Mouse (Mus musculus): Measurements from ENCODE around the gene Usp34.
"Not testable (repeated sequence)": the region's sequence is repeated elsewhere in the genome, so short reads cannot be mapped to it uniquely, and the experiment has no call there.

The Usp34 gene

DNA sequence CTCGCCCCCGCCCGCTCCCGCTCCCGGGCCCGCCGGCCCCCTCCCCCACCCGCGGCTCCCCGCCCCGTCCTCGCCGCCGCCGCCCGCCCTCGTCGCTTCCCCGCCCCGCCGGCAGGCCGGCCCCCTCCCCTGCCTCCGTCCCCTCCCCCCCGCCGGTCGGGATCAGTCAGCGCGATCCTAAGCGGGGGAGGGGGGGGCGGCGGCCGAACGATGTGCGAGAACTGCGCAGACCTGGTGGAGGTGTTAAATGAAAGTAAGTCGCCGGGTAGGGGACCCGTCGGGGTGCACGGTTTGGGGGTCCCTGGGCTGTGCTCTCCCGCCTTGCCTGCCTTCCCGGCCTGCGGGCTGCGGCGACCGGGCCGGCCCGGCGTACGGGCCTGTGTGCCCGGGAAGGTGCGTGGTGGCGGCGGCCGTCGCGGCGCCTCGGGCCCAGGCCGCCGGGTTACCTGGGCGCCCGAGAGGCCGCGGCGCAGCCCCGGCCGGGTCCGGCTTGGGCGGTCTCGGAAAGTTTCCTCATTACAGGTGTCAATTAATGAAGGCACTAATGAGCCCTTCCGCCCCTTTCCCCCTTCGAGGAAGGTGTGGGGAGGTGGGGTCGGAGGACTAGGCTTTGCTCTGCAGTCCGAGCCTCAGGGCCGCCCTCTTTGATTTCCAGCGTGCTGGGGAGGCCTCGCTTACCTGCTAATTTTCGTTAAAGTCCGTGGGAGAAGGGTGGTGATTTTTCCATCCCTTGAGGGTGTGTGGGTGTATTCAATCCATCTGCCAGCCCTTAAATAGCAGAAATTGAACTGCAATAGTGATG, at the start of gene Usp34:
Gene Usp34 (plus strand): TSS at position 132 of the 802 bp plus-strand sequence.
- peak; percentile 89 for DNase-seq

DNA sequence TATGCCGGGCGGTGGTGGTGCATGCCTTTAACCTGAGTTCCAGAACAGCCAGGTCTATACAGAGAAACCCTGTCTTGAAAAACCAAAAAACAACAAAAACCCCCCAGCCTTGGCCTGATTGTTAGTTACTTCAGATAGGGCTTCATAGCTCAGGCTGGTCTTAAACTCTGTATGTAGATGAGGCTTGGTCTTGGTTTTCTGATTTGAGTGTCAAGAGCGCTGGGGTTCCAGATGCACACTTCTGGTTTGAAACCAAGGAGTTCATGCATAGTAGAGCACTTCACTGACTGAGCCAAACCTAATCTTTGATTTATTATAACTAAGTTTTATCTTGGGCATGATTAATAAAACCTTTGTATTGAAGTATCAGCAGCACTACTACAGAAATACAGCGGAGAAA, 47.6 kb upstream of the Usp34 start:
- no peak for DNase-seq

DNA sequence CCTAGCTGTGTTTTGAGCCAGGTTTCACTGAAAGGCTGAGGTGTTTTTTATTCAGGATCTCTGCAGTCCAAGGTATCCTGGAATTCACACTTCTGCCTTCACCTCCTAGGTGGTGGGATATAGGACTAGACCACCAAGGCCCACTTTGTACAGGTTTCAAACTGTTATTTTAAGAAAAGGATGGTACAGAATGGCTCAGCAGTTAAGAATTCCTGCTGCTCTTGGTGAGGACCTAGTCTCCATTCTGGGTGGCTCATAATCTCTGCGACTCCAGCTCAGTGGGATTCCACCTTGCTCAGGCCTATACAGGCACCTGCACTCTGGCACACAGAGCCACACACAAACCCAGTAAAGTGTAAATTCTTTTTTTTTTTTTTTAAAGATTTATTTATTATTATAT, 47.2 kb upstream of the Usp34 start:
- no peak for DNase-seq

- DNase-seq, result no peak
Observed at GRCm38 (mm10) chr11:23260186-23260585, 46.5 kb upstream of the Usp34 start.

- no peak for DNase-seq
Observed at GRCm38 (mm10) chr11:23261490-23261889, 45.2 kb upstream of the Usp34 start.

DNA sequence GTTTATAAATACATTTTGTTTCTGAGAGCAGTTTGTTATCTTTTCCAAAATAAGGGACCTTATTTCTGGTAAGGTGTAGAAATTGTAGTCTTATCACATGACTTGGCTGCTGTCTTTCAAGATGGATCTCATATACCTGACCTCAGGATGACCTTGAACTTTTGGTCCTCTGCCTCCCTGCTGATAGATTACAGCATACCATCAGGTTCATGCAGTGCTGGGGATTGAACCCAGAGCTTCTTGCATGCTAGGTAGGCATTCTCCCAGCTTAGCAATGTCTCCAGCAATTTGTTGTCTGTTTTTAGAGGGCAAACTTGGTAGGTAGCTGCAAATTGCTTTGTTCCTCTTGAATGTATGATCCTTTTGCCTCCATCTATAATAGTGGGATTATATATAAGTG, 41.7 kb upstream of the Usp34 start:
- DNase-seq, result no peak

DNA sequence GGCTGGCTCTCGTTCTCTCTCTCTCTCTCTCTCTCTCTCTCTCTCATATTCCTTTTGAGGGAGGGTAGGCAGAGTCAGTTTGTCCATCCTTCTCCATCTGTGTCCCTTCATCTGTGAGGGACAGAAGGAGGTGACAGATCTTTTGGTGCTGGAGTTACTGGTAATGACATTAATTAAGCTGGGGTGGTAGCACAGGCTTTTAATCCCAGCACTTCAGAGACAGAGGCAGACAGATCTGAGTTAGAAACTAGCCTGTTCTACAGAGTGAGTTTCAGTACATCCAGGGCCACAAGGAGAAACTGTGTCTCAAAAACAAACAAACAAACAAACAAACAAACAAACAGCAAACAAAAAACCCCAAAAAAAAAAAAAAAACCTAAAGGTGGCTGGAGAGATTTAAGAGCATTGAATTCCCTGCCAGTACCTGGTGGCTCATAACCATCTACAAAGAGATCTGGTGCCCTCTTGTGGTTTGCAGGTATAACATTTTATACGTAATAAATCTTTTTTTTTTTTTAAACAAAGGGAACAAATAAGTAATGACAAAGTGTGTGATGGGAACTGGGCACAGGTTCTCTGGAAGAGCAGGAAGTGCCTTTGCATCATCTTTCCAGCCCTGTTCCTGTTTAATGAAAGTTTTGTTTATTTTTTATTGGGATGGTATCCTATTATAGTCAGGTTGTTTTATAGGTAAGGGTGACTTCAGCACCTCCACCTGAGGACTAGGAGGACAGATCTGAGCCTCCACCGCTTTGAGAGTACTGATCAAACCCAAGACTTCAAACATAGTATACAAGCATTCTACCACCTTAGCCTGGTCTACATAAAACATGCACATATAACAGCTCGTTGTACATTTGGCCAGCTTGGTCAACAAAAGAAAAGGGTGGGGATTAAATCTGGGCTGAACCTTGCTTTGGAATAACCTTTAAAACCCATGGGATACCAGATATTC, 34.6 kb upstream of the Usp34 start:
- DNase-seq, result peak; percentile 41

- DNase-seq, result no peak
Observed at GRCm38 (mm10) chr11:23275780-23276179, 30.9 kb upstream of the Usp34 start.

DNA sequence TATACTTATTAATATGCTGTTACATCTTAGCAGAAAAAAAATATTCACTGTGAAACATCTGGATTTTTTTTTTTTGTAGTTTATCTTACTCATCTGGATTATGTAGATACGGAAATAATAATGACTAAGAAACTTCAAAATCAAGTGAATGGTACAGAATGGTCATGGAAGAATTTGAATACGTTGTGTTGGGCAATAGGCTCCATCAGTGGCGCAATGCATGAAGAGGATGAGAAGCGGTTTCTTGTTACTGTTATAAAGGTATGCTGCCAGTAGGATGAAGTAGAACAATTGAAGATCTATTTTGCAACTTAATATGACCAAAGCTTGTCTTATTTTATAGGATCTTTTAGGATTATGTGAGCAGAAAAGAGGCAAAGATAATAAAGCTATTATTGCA, 22.2 kb upstream of the Usp34 start:
- DNase-seq, result no peak

- not testable (repeated sequence) for DNase-seq
Observed at GRCm38 (mm10) chr11:23288866-23289265, 17.8 kb upstream of the Usp34 start.

GRCm38 (mm10) chr11:23297379-23297778, 9.3 kb upstream of the Usp34 start:
- DNase-seq, result no peak

GRCm38 (mm10) chr11:23298301-23298700, 8.4 kb upstream of the Usp34 start:
- DNase-seq, result no peak

- no peak for DNase-seq
Observed at GRCm38 (mm10) chr11:23299910-23300309, 6.8 kb upstream of the Usp34 start.

DNA sequence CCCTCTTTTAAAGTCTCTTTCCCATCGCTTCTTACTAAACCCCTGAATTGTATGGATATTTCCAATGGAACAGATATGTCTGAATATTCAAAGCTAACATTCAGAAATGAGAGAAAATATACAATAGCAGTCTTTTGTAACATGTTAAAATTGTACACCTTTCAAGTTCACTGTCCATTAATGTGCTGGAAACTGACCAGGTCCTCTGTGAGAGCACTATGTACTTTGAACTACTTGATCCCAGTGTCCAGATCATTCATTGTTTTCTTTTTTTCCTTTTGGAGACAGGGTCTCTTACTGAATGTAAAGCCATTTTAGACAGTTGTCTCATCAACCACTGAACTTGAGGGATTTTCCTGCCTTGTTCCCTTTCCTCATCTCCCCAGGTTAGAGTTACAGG, 3.6 kb upstream of the Usp34 start:
- no peak for DNase-seq

DNA sequence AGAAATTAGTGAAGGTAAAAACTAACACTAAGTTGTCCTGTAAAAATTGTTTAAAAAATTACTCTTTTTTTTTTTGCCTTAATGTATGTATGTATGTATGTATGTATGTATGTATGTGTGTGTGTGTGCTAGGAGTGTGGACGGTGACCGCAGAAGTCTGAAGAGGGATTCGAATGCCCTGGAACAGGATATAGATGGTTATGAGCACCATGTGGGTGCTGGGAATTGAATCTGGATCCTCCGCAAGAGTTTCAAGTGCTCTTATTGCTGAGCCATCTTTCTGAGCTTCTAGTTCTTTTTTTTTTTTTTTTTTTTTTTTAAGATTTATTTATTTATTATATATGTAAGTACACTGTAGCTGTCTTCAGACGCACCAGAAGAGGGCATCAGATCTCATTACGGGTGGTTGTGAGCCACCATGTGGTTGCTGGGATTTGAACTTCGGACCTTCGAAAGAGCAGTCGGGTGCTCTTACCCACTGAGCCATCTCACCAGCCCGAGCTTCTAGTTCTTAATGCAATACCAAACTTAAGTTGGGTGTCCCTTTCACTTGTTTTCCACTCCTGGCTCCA, 1.5 kb upstream of the Usp34 start:
- not testable (repeated sequence) for DNase-seq

- DNase-seq, result peak; percentile 98
Observed at GRCm38 (mm10) chr11:23305673-23306608, 754 bp upstream of the Usp34 start.

GRCm38 (mm10) chr11:23307566-23307920, 848 bp downstream of the Usp34 start:
- DNase-seq, result no peak

- DNase-seq, result no peak
Observed at GRCm38 (mm10) chr11:23313496-23313895, 6.8 kb downstream of the Usp34 start.

DNA sequence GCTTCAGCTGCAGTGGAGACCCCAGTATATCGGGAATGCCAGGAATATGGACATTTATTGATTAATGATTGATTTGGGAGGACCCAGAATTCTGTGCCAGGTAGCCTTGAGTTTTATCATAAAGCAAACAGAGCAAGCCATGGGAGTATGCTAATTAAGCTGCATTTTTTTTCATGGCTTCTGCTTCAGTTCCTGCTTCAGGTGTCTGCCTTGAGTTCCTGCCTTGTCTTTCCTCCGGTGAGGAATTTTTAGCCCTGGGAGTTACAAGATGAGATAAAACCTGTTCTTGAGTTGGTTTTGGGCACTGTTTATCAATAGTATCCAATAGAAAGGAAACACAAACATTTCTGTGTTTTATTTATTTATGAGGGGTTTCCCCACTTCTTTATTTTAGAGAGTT, 22.7 kb downstream of the Usp34 start:
- no peak for DNase-seq

DNA sequence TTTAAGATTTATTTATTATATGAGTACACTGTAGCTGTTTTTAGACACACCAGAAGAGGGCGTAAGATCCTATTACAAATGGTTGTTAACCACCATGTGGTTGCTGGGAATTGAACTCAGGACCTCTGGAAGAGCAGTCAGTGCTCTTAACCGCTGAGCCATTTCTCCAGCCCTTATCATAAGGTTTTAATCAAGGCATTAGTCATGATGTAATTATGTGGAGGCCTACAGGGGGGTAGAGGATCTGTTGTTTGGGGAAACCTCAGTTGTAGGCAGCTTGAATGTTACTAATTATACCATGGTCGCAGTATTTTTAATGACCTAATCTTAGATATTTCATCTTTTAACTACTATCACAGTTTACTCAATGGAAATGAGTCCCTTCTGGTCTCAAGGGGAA, 25.4 kb downstream of the Usp34 start:
- no peak for DNase-seq

DNA sequence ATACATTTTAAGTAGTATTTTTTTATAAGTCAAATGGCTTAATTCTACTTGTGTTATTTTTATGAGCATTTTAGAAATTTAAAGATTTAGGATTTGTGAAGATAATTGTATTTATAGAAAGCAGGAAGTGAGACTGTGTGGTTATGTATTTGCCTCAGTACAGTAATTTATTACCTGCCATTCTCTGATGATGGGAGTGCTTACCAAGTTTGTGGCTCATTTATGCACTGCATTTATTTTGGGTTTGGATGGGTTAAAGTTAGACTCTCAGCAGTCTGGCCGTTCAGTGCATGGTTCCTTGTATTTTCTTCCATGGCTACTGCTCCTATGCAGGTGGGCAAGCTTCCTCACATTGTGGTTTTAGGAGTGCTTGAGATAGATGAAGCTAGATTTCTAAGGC, 28.5 kb downstream of the Usp34 start:
- DNase-seq, result no peak

DNA sequence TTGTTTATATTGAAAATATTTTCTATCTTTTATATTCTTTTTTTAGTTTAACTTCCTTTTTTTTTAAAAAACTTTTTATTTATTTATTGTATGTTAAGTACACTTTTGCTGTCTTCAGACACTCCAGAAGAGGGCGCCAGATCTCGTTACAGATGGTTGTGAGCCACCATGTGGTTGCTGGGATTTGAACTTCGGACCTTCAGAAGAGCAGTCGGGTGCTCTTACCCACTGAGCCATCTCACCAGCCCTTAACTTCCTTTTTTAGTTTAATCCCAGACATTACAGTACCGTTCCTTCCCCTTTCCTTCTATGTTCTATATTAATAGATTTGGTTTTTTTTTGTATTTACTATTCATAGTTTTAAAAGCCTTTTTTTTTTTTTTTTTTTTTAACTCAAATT, 50.5 kb downstream of the Usp34 start:
- not testable (repeated sequence) for DNase-seq
